8 mouse cellular contexts compared by ENCODE assay signal in the genomic region with DNA sequence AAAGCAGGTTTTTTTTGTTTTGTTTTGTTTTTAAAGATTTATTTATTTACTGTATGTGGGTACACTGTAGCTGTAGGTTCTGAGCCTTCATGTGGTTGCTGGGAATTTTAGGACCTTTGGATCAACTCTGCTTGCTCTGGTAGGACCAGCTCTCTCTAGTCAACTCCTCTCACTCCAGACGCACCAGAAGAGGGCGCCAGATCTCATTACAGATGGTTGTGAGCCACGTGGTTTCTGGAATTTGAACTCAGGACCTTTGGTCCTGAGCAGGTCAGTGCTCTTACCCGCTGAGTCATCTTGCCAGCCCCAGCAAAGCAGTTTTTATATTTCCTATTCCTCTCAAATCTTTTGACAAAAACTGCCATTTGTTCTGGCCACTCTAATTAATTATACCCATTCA. TPM values are rescaled to one million over a fixed set of nuclear protein-coding genes. Genes with fewer than 3 reads are reported as not detected.
DNase-seq lines count a peak whose midpoint lies in the region; ATAC-seq and TF ChIP-seq lines count a peak whose summit lies in the region.

No protein-coding gene starts in this region.

- H3K27me3 ChIP-seq in neural tube, embryonic 12.5 days (replicated peaks), result no peaks in the 10 kb centered on the region
- H3K27me3 ChIP-seq in neural tube, embryonic 15.5 days (replicated peaks), result no peaks in the 10 kb centered on the region
- H3K27me3 ChIP-seq in limb, embryonic 13.5 days, result no peaks in the 10 kb centered on the region
- no peaks in the 10 kb centered on the region for H3K27me3 ChIP-seq in spleen, adult 2 months (ENCODE audit: control insufficient read depth, insufficient read depth, low read length)

- 0 out of 2 replicates have a peak overlapping the region, but pooled peaks have one; percentile 3 for H3K4me2 ChIP-seq in neural tube, embryonic 12.5 days (replicated peaks)
- no peak overlapping the region for H3K4me2 ChIP-seq in neural tube, embryonic 15.5 days
- H3K4me2 ChIP-seq in limb, embryonic 13.5 days (replicated peaks), result no peak overlapping the region

- peak; percentile 31 for DNase-seq in cerebellum, adult 11 months
- no peak for DNase-seq in cerebellum, adult 9-11 months
- peak; percentile 8 to 31 for DNase-seq in spleen, adult 2 months (ENCODE audit: low read depth in 1 of 2, low spot score in 2 of 2)
- DNase-seq in right cerebral cortex, postnatal 25 days, result no peak

- ATAC-seq in neural tube, embryonic 12.5 days (ENCODE audit: low FRiP score, low read depth), result no peak
- no peak for ATAC-seq in neural tube, embryonic 15.5 days (ENCODE audit: low FRiP score)
- ATAC-seq in limb, embryonic 13.5 days (ENCODE audit: low FRiP score, low read depth), result no peak

- peaks cover 13% of the 10 kb centered on the region for H3K4me1 ChIP-seq in neural tube, embryonic 12.5 days
- H3K4me1 ChIP-seq in neural tube, embryonic 15.5 days, result peaks cover 24% of the 10 kb centered on the region
- H3K4me1 ChIP-seq in cortical plate, adult 2 months (ENCODE audit: control insufficient read depth, insufficient read depth, low read length), result peaks cover 4% of the 10 kb centered on the region; the same call in 1 of the 2 replicates
- peaks cover 24% of the 10 kb centered on the region for H3K4me1 ChIP-seq in limb, embryonic 13.5 days
- peaks cover 2% of the 10 kb centered on the region; the same call in 1 of the 2 replicates for H3K4me1 ChIP-seq in spleen, adult 2 months (ENCODE audit: control insufficient read depth, insufficient read depth, insufficient read length)

- TF ChIP-seq POLR2A in cortical plate, adult 2 months (IDR thresholded peaks at IDR 0.05; ENCODE audit: extremely low read depth, insufficient read depth, low read length), result no peak
- TF ChIP-seq POLR2A in spleen, adult 2 months (IDR thresholded peaks at IDR 0.05; ENCODE audit: low read depth, low read length), result no peak

- no peak overlapping the region for H3K27ac ChIP-seq in neural tube, embryonic 12.5 days
- H3K27ac ChIP-seq in neural tube, embryonic 15.5 days (replicated peaks), result no peak overlapping the region
- no peak overlapping the region for H3K27ac ChIP-seq in cortical plate, adult 2 months (ENCODE audit: insufficient read depth, low read length)
- H3K27ac ChIP-seq in limb, embryonic 13.5 days, result no peak overlapping the region
- no peak overlapping the region for H3K27ac ChIP-seq in spleen, adult 2 months (ENCODE audit: insufficient read depth, low read length)

- no peak overlapping the region for H3K9ac ChIP-seq in neural tube, embryonic 12.5 days
- no peak overlapping the region for H3K9ac ChIP-seq in neural tube, embryonic 15.5 days (replicated peaks)
- H3K9ac ChIP-seq in limb, embryonic 13.5 days, result peak overlapping the region; percentile 95; the same call in 1 of the 2 replicates

- H3K36me3 ChIP-seq in neural tube, embryonic 12.5 days, result peaks cover 3% of the 10 kb centered on the region
- H3K36me3 ChIP-seq in neural tube, embryonic 15.5 days, result peaks cover 6% of the 10 kb centered on the region
- H3K36me3 ChIP-seq in limb, embryonic 13.5 days, result peaks cover 4% of the 10 kb centered on the region
- H3K36me3 ChIP-seq in spleen, adult 2 months (ENCODE audit: control insufficient read depth, insufficient read depth, low read length), result peaks cover 3% of the 10 kb centered on the region

- H3K9me3 ChIP-seq in neural tube, embryonic 12.5 days, result no peaks in the 10 kb centered on the region
- H3K9me3 ChIP-seq in neural tube, embryonic 15.5 days (replicated peaks), result no peaks in the 10 kb centered on the region
- no peaks in the 10 kb centered on the region for H3K9me3 ChIP-seq in limb, embryonic 13.5 days

- no peak overlapping the region for H3K4me3 ChIP-seq in neural tube, embryonic 12.5 days
- H3K4me3 ChIP-seq in neural tube, embryonic 15.5 days (replicated peaks), result no peak overlapping the region
- peak overlapping the region; percentile 11; the same call in 1 of the 2 replicates for H3K4me3 ChIP-seq in cortical plate, adult 2 months (ENCODE audit: insufficient read depth, low read length)
- H3K4me3 ChIP-seq in limb, embryonic 13.5 days, result no peak overlapping the region
- H3K4me3 ChIP-seq in spleen, adult 2 months (ENCODE audit: extremely low read depth, insufficient read depth, insufficient read length), result no peak overlapping the region

- TF ChIP-seq CTCF in cortical plate, adult 2 months (IDR thresholded peaks at IDR 0.05; ENCODE audit: extremely low read depth, insufficient read depth, low read length), result 0 out of 2 replicates have a peak, but pooled peaks have one; percentile 5
- TF ChIP-seq CTCF in spleen, adult 2 months (IDR thresholded peaks at IDR 0.05; ENCODE audit: extremely low read depth, insufficient read depth, insufficient read length, insufficient replicate concordance), result peak; percentile 17; the same call in 1 of the 2 replicates

- WGBS in neural tube, embryonic 12.5 days, result 73% methylated on average over 4 of the region's 4 CpGs
- WGBS in neural tube, embryonic 15.5 days, result 69% methylated on average over 4 of the region's 4 CpGs
- 67% methylated on average over 4 of the region's 4 CpGs for WGBS in limb, embryonic 13.5 days
- WGBS in spleen, adult 2 months, result 66% methylated on average over 4 of the region's 4 CpGs

RNA-seq across cellular contexts. Expression of a gene that starts 1.5 kb away (rescaled TPM):
- polyA plus RNA-seq in neural tube, embryonic 12.5 days (2016; fragmentation: Nextera tagmentation; extraction: Ambion mirVana), result 21.3 and 21.8 TPM in 2 replicates
- polyA plus RNA-seq in neural tube, embryonic 15.5 days (2015; fragmentation: Nextera tagmentation; extraction: Ambion mirVana), result 13.3 and 14.3 TPM in 2 replicates
- 26.9 and 29.2 TPM in 2 replicates for polyA plus RNA-seq in cortical plate, adult 2 months (2012; rRNA removed)
- 21.9 and 22.4 TPM in 2 replicates for polyA plus RNA-seq in limb, embryonic 13.5 days (2015; fragmentation: Nextera tagmentation; extraction: Ambion mirVana)
- polyA plus RNA-seq in spleen, adult 2 months (2012; rRNA removed), result 28.6 and 31.5 TPM in 2 replicates

RNA-seq across cellular contexts. Expression of a gene that starts 1.6 kb away (rescaled TPM):
- polyA plus RNA-seq in neural tube, embryonic 12.5 days (2016; fragmentation: Nextera tagmentation; extraction: Ambion mirVana), result 27.4 and 28.1 TPM in 2 replicates
- 38.0 and 38.1 TPM in 2 replicates for polyA plus RNA-seq in neural tube, embryonic 15.5 days (2015; fragmentation: Nextera tagmentation; extraction: Ambion mirVana)
- 60.0 and 62.7 TPM in 2 replicates for polyA plus RNA-seq in cortical plate, adult 2 months (2012; rRNA removed)
- 29.2 and 30.3 TPM in 2 replicates for polyA plus RNA-seq in limb, embryonic 13.5 days (2015; fragmentation: Nextera tagmentation; extraction: Ambion mirVana)
- 3.0 and 3.3 TPM in 2 replicates for polyA plus RNA-seq in spleen, adult 2 months (2012; rRNA removed)

RNA-seq across cellular contexts. Expression of a gene that starts 26.3 kb away (rescaled TPM):
- polyA plus RNA-seq in neural tube, embryonic 12.5 days (2016; fragmentation: Nextera tagmentation; extraction: Ambion mirVana), result 35.2 and 38.3 TPM in 2 replicates
- 28.1 and 32.8 TPM in 2 replicates for polyA plus RNA-seq in neural tube, embryonic 15.5 days (2015; fragmentation: Nextera tagmentation; extraction: Ambion mirVana)
- 18.1 and 19.0 TPM in 2 replicates for polyA plus RNA-seq in cortical plate, adult 2 months (2012; rRNA removed)
- 44.8 and 45.6 TPM in 2 replicates for polyA plus RNA-seq in limb, embryonic 13.5 days (2015; fragmentation: Nextera tagmentation; extraction: Ambion mirVana)
- polyA plus RNA-seq in spleen, adult 2 months (2012; rRNA removed), result 8.9 and 10.6 TPM in 2 replicates

RNA-seq across cellular contexts. Expression of a gene that starts 27.3 kb away (rescaled TPM):
- polyA plus RNA-seq in neural tube, embryonic 12.5 days (2016; fragmentation: Nextera tagmentation; extraction: Ambion mirVana), result 16.1 and 16.8 TPM in 2 replicates
- 24.1 and 27.3 TPM in 2 replicates for polyA plus RNA-seq in neural tube, embryonic 15.5 days (2015; fragmentation: Nextera tagmentation; extraction: Ambion mirVana)
- 82.7 and 91.9 TPM in 2 replicates for polyA plus RNA-seq in cortical plate, adult 2 months (2012; rRNA removed)
- polyA plus RNA-seq in limb, embryonic 13.5 days (2015; fragmentation: Nextera tagmentation; extraction: Ambion mirVana), result 4.5 and 6.0 TPM in 2 replicates
- 7.3 and 7.7 TPM in 2 replicates for polyA plus RNA-seq in spleen, adult 2 months (2012; rRNA removed)

Comparison
In these comparisons a context has a peak if more than half of its experiments do, and no peak if none do; other contexts are left out.
1. DNase-seq: peak in cerebellum, adult 11 months (single experiment) and spleen, adult 2 months (2 of 2); none in cerebellum, adult 9-11 months (single experiment) and right cerebral cortex, postnatal 25 days (single experiment).